Mouse (Mus musculus): ENCODE measurements around the gene Tex19.2. TPM values are rescaled to one million over a fixed set of nuclear protein-coding genes. Genes with fewer than 3 reads are reported as not detected.

Tex19.2 gene
- not detected for total RNA-seq (2023)

GRCm38 (mm10) chr11:121118577-121118976 lies at the start of gene Tex19.2:
Tex19.2 (minus strand) TSS chr11:121118677.

GRCm38 (mm10) chr11:121159971-121160370 lies 41.5 kb upstream of the Tex19.2 start, which contains the start of gene Uts2r:
Uts2r (plus strand) TSS chr11:121160271.

GRCm38 (mm10) chr11:121145865-121146264 lies 27.4 kb upstream of the Tex19.2 start, which contains the start of gene Tex19.1:
Tex19.1 (plus strand) TSS chr11:121146143.

GRCm38 (mm10) chr11:121081120-121081519 lies 37.4 kb downstream of the Tex19.2 start, which contains the start of gene Sectm1a:
Sectm1a (minus strand) TSS chr11:121081220.

Other genes with a start within 250 kb of the Tex19.2 start
- 1 to 10 TPM; 2.8 to 5.2 TPM for gene Ccdc57, start 185.8 kb downstream of the Tex19.2 start, total RNA-seq (2023)
- 100 to 1,000 TPM; 698 to 788 TPM for gene Slc16a3, start 170.2 kb downstream of the Tex19.2 start, total RNA-seq (2023)
- gene Csnk1d, start 127.3 kb downstream of the Tex19.2 start, total RNA-seq (2023), result 100 to 1,000 TPM; 116 to 126 TPM
- 1 to 10 TPM; 1.2 to 3.0 TPM for gene Cd7, start 79.3 kb downstream of the Tex19.2 start, total RNA-seq (2023)
- not detected for gene Sectm1b, start 55.1 kb downstream of the Tex19.2 start, total RNA-seq (2023)
- not detected for gene Sectm1a, start 37.5 kb downstream of the Tex19.2 start, total RNA-seq (2023)
- not detected for gene Tex19.1, start 27.5 kb upstream of the Tex19.2 start, total RNA-seq (2023)
- not detected for gene Uts2r, start 41.6 kb upstream of the Tex19.2 start, total RNA-seq (2023)
- 1 to 10 TPM; 2.6 to 4.0 TPM for gene Hexdc, start 85.8 kb upstream of the Tex19.2 start, total RNA-seq (2023)
- gene Ogfod3, start 86.0 kb upstream of the Tex19.2 start, total RNA-seq (2023), result 1 to 10 TPM; 3.2 to 3.7 TPM
- gene Cybc1, start 110.6 kb upstream of the Tex19.2 start, total RNA-seq (2023), result 10 to 100 TPM; 59.7 to 60.7 TPM
- 10 to 100 TPM; 40.3 to 41.0 TPM for gene Narf, start 118.6 kb upstream of the Tex19.2 start, total RNA-seq (2023)
- gene Foxk2, start 141.3 kb upstream of the Tex19.2 start, total RNA-seq (2023), result 10 to 100 TPM; 23.2 to 27.1 TPM
- 10 to 100 TPM; 61.1 to 75.8 TPM for gene Wdr45b, start 235.8 kb upstream of the Tex19.2 start, total RNA-seq (2023)

Measured in neutrophil, adult 59 days (primary cell).